Mouse (Mus musculus) erythroblast, embryonic 14.5 days (primary cell): ENCODE results near the gene Ccr4.

ENCODE experiments used
- GATA1 ChIP-seq: IDR thresholded peaks from 2 replicates; pipeline ENCODE4 v1.6.1; 2012; ENCODE audit warnings: low read length, inconsistent platforms, mixed read lengths
- TAL1 ChIP-seq: IDR thresholded peaks from 3 replicates; pipeline ENCODE4 v1.6.1; 2012; ENCODE audit warnings: low read length, inconsistent platforms, mixed read lengths

DNA sequence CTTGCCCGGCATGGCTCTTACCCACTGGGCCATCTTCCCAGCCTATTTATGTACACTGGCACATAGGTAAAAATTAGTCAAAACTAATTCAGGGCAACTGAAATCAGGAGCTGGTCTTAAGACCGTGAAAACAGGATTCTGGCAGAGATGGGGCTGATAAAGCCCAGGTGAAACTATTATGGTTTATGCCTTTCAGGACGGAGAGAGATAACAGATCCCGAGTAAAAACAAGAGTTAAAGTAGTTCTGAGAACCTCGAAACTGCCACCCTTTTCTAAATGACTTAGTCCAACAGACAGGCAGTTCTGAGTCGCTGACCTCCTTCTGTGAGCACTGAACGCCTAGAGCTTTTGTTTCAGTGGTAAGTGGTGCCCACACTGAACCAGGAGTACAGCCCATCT, 32.8 kb downstream of the Ccr4 start:
- TF ChIP-seq GATA1: no peak
- TF ChIP-seq TAL1: no peak
